Mouse (Mus musculus): Measurements from ENCODE around the gene Plscr2. TPM values are rescaled to one million over a fixed set of nuclear protein-coding genes. Genes with fewer than 3 reads are reported as not detected.

Plscr2 gene
- polyA plus RNA-seq, 1 experiment from 2014 or later: 0.33 TPM

GRCm38 (mm10) chr9:92326813-92327212 lies 51.4 kb downstream of the Plscr2 start:
- no peaks in the 10 kb centered on the region for H3K4me1 ChIP-seq (ENCODE audit: control insufficient read depth, insufficient read depth, low read length)
- H3K36me3 ChIP-seq (ENCODE audit: control insufficient read depth, insufficient read depth, low read length): no peaks in the 10 kb centered on the region
- no peak overlapping the region for H3K9ac ChIP-seq (ENCODE audit: low read length)
- H3K9me3 ChIP-seq (ENCODE audit: control insufficient read depth, low read length): no peaks in the 10 kb centered on the region
- DNase-seq (ENCODE audit: low spot score, missing footprints) (no peak), ATAC-seq (ENCODE audit: low FRiP score) (no peak)
- H3K27ac ChIP-seq (ENCODE audit: low read depth, low read length): no peak overlapping the region
- H3K4me2 ChIP-seq: no peak overlapping the region
- H3K4me3 ChIP-seq (ENCODE audit: low read depth, low read length): no peak overlapping the region
- H3K27me3 ChIP-seq (ENCODE audit: control insufficient read depth, insufficient read depth, low read length): no peaks in the 10 kb centered on the region
- 72% methylated on average over 4 of the region's 4 CpGs for WGBS

- Histone ChIP-seq H3K4me3 (ENCODE audit: low read depth, low read length) (no peak overlapping the region), H3K27me3 (ENCODE audit: control insufficient read depth, insufficient read depth, low read length) (no peaks in the 10 kb centered on the region), H3K9ac (ENCODE audit: low read length) (no peak overlapping the region), H3K9me3 (ENCODE audit: control insufficient read depth, low read length) (no peaks in the 10 kb centered on the region), H3K27ac (ENCODE audit: low read depth, low read length) (no peak overlapping the region), H3K36me3 (ENCODE audit: control insufficient read depth, insufficient read depth, low read length) (no peaks in the 10 kb centered on the region), H3K4me1 (ENCODE audit: control insufficient read depth, insufficient read depth, low read length) (no peaks in the 10 kb centered on the region), H3K4me2 (no peak overlapping the region)
- DNase-seq (ENCODE audit: low spot score, missing footprints) (no peak), ATAC-seq (ENCODE audit: low FRiP score) (no peak)
- WGBS: 90% methylated on average over 4 of the region's 4 CpGs
These were observed 56.0 kb downstream of the Plscr2 start for GRCm38 (mm10) chr9:92331383-92331782.

- no peak overlapping the region for H3K4me2 ChIP-seq
- H3K27ac ChIP-seq (ENCODE audit: low read depth, low read length): no peak overlapping the region
- no peaks in the 10 kb centered on the region for H3K36me3 ChIP-seq (ENCODE audit: control insufficient read depth, insufficient read depth, low read length)
- H3K27me3 ChIP-seq (ENCODE audit: control insufficient read depth, insufficient read depth, low read length): no peaks in the 10 kb centered on the region
- H3K9me3 ChIP-seq (ENCODE audit: control insufficient read depth, low read length): no peaks in the 10 kb centered on the region
- H3K9ac ChIP-seq (ENCODE audit: low read length): no peak overlapping the region
- DNase-seq (ENCODE audit: low spot score, missing footprints) (peak; percentile 10), ATAC-seq (ENCODE audit: low FRiP score) (0 out of 2 replicates have a peak, but pooled peaks have one; percentile 24)
- 95% methylated on average over 10 of the region's 10 CpGs for WGBS
- no peak overlapping the region for H3K4me3 ChIP-seq (ENCODE audit: low read depth, low read length)
- H3K4me1 ChIP-seq (ENCODE audit: control insufficient read depth, insufficient read depth, low read length): no peaks in the 10 kb centered on the region
These were observed 59.4 kb downstream of the Plscr2 start for GRCm38 (mm10) chr9:92334845-92335244.

- Histone ChIP-seq H3K4me3 (ENCODE audit: low read depth, low read length) (no peak overlapping the region), H3K4me2 (no peak overlapping the region), H3K36me3 (ENCODE audit: control insufficient read depth, insufficient read depth, low read length) (no peaks in the 10 kb centered on the region), H3K4me1 (ENCODE audit: control insufficient read depth, insufficient read depth, low read length) (no peaks in the 10 kb centered on the region), H3K27me3 (ENCODE audit: control insufficient read depth, insufficient read depth, low read length) (no peaks in the 10 kb centered on the region), H3K27ac (ENCODE audit: low read depth, low read length) (no peak overlapping the region), H3K9ac (ENCODE audit: low read length) (no peak overlapping the region), H3K9me3 (ENCODE audit: control insufficient read depth, low read length) (no peaks in the 10 kb centered on the region)
- ATAC-seq (ENCODE audit: low FRiP score) (no peak), DNase-seq (ENCODE audit: low spot score, missing footprints) (peak; percentile 51)
- WGBS: 92% methylated on average over 6 of the region's 6 CpGs
These were observed 59.9 kb downstream of the Plscr2 start for GRCm38 (mm10) chr9:92335277-92335818.

- no peaks in the 10 kb centered on the region for H3K9me3 ChIP-seq (ENCODE audit: control insufficient read depth, low read length)
- H3K4me2 ChIP-seq: no peak overlapping the region
- ATAC-seq (ENCODE audit: low FRiP score) (no peak), DNase-seq (ENCODE audit: low spot score, missing footprints) (peak; percentile 53)
- no peaks in the 10 kb centered on the region for H3K36me3 ChIP-seq (ENCODE audit: control insufficient read depth, insufficient read depth, low read length)
- H3K27ac ChIP-seq (ENCODE audit: low read depth, low read length): no peak overlapping the region
- no peak overlapping the region for H3K4me3 ChIP-seq (ENCODE audit: low read depth, low read length)
- no peaks in the 10 kb centered on the region for H3K27me3 ChIP-seq (ENCODE audit: control insufficient read depth, insufficient read depth, low read length)
- no peaks in the 10 kb centered on the region for H3K4me1 ChIP-seq (ENCODE audit: control insufficient read depth, insufficient read depth, low read length)
- H3K9ac ChIP-seq (ENCODE audit: low read length): no peak overlapping the region
- 97% methylated on average over 1 of the region's 1 CpGs for WGBS
These were observed 61.7 kb downstream of the Plscr2 start for GRCm38 (mm10) chr9:92337063-92337462.

GRCm38 (mm10) chr9:92337661-92338060 lies 62.3 kb downstream of the Plscr2 start:
- Histone ChIP-seq H3K9me3 (ENCODE audit: control insufficient read depth, low read length) (no peaks in the 10 kb centered on the region), H3K36me3 (ENCODE audit: control insufficient read depth, insufficient read depth, low read length) (no peaks in the 10 kb centered on the region), H3K4me3 (ENCODE audit: low read depth, low read length) (no peak overlapping the region), H3K9ac (ENCODE audit: low read length) (no peak overlapping the region), H3K27me3 (ENCODE audit: control insufficient read depth, insufficient read depth, low read length) (no peaks in the 10 kb centered on the region), H3K4me2 (no peak overlapping the region), H3K4me1 (ENCODE audit: control insufficient read depth, insufficient read depth, low read length) (no peaks in the 10 kb centered on the region), H3K27ac (ENCODE audit: low read depth, low read length) (no peak overlapping the region)
- 94% methylated on average over 3 of the region's 3 CpGs for WGBS
- DNase-seq (ENCODE audit: low spot score, missing footprints) (no peak), ATAC-seq (ENCODE audit: low FRiP score) (no peak)

GRCm38 (mm10) chr9:92338954-92339353 lies 63.6 kb downstream of the Plscr2 start:
- Histone ChIP-seq H3K9me3 (ENCODE audit: control insufficient read depth, low read length) (no peaks in the 10 kb centered on the region), H3K9ac (ENCODE audit: low read length) (no peak overlapping the region), H3K27me3 (ENCODE audit: control insufficient read depth, insufficient read depth, low read length) (no peaks in the 10 kb centered on the region), H3K36me3 (ENCODE audit: control insufficient read depth, insufficient read depth, low read length) (no peaks in the 10 kb centered on the region), H3K4me1 (ENCODE audit: control insufficient read depth, insufficient read depth, low read length) (no peaks in the 10 kb centered on the region), H3K27ac (ENCODE audit: low read depth, low read length) (no peak overlapping the region), H3K4me2 (no peak overlapping the region), H3K4me3 (ENCODE audit: low read depth, low read length) (no peak overlapping the region)
- no peak for ATAC-seq (ENCODE audit: low FRiP score)
- DNase-seq (ENCODE audit: low spot score, missing footprints): peak; percentile 35
- 77% methylated on average over 1 of the region's 1 CpGs for WGBS

Small RNA genes within 50 kb of the gene (microRNA-seq; reads per million reads assigned to microRNA genes)
- not detected for gene Mir6386

Other genes starting within 250 kb of the Plscr2 start
- gene Plscr5, start 82.7 kb upstream of the Plscr2 start, polyA plus RNA-seq (2014; fragmentation: Nextera tagmentation; extraction: Ambion mirVana): not detected in 2 replicates
- gene Plscr1, start 25.9 kb upstream of the Plscr2 start, polyA plus RNA-seq (2014; fragmentation: Nextera tagmentation; extraction: Ambion mirVana): 26.3 and 27.7 TPM in 2 replicates
- not detected in 2 replicates for gene 1700057G04Rik, start 33.8 kb downstream of the Plscr2 start, polyA plus RNA-seq (2014; fragmentation: Nextera tagmentation; extraction: Ambion mirVana)
- 1.1 and 1.2 TPM in 2 replicates for gene Plscr4, start 181.8 kb downstream of the Plscr2 start, polyA plus RNA-seq (2014; fragmentation: Nextera tagmentation; extraction: Ambion mirVana)

Measured in midbrain, embryonic 11.5 days (tissue).